In the genomic region with DNA sequence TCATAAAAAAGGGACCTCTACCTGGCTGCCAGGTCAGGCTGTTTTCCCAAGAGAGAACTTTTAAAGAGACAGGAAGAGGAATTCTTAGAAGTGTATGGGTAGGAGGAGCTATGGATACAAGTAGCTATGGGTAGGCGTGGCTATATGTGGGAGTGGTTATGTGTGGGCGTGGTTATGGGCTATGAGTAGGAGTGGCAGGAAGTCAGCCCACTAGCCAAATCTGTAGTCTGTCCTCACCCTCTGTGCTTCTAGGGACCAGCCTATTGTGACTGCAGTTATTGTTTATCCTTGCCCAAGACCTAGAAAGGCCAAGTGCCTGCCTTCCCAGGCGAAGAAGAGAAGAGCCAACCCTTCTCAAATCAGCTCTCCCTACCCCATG, we compare ENCODE assay signal across 8 mouse cellular contexts. TPM values are rescaled to one million over a fixed set of nuclear protein-coding genes. Genes with fewer than 3 reads are reported as not detected.
DNase-seq lines count a peak whose midpoint lies in the region; ATAC-seq and TF ChIP-seq lines count a peak whose summit lies in the region.
"Had no signal": no experiment of that assay in that cellular context is flagged by ENCODE, and none has a peak within 500 bp of the region (broad histone marks: within the 10 kb centered on the region; RNA-seq: fewer than 3 reads in every experiment).

No protein-coding gene starts in this region.

- no peak overlapping the region for H3K4me2 ChIP-seq in limb, embryonic 14.5 days (replicated peaks; ENCODE audit: low read depth, low read length, severe bottlenecking)
- H3K4me2 ChIP-seq: heart, embryonic 13.5 days had no signal

- no peak overlapping the region for H3K4me3 ChIP-seq in limb, embryonic 14.5 days (replicated peaks; ENCODE audit: low read length)
- H3K4me3 ChIP-seq: heart, embryonic 13.5 days had no signal

- H3K36me3 ChIP-seq in limb, embryonic 14.5 days (ENCODE audit: control insufficient read depth, insufficient read depth, low read length) = no peaks in the 10 kb centered on the region
- H3K36me3 ChIP-seq: heart, embryonic 13.5 days had no signal

- H3K9ac ChIP-seq in limb, embryonic 14.5 days (ENCODE audit: low read depth, low read length, severe bottlenecking) = no peak overlapping the region
- H3K9ac ChIP-seq: heart, embryonic 13.5 days had no signal

- DNase-seq in 3T3-L1 (ENCODE audit: low read depth, low spot score) = peak; percentile 58
- peak; percentile 41 to 45 for DNase-seq in B cell, adult 2 months
- DNase-seq in embryo, embryonic 10.5 days (ENCODE audit: low spot score) = peak; percentile 42
- peak; percentile 7 for DNase-seq in limb, embryonic 14.5 days (ENCODE audit: low spot score)
- DNase-seq in testis, postnatal 14 days (ENCODE audit: low spot score) = peak; percentile 36
- no peak for DNase-seq in spleen, postnatal 14 days (ENCODE audit: low spot score in 2 of 2)
- no peak for DNase-seq in heart, postnatal 4 days

- TF ChIP-seq POLR2A in limb, embryonic 14.5 days (IDR thresholded peaks at IDR 0.05; ENCODE audit: borderline replicate concordance, extremely low read depth, insufficient read depth, insufficient read length) = no peak

- H3K4me1 ChIP-seq in limb, embryonic 14.5 days (ENCODE audit: control insufficient read depth, insufficient read depth, low read length) = no peaks in the 10 kb centered on the region

- no peak overlapping the region for H3K27ac ChIP-seq in limb, embryonic 14.5 days (replicated peaks; ENCODE audit: low read depth, low read length)
- H3K27ac ChIP-seq: heart, embryonic 13.5 days had no signal

- H3K9me3 ChIP-seq in limb, embryonic 14.5 days (ENCODE audit: control insufficient read depth, low read length) = no peaks in the 10 kb centered on the region
- H3K9me3 ChIP-seq: heart, embryonic 13.5 days had no signal

- H3K27me3 ChIP-seq in limb, embryonic 14.5 days (ENCODE audit: control insufficient read depth, insufficient read depth, low read length) = no peaks in the 10 kb centered on the region
- H3K27me3 ChIP-seq: heart, embryonic 13.5 days had no signal

- ATAC-seq in limb, embryonic 14.5 days (ENCODE audit: low FRiP score, low read depth) = peak; percentile 50; the same call in 1 of the 2 replicates

- 37% methylated on average over 3 of the region's 3 CpGs for WGBS in limb, embryonic 14.5 days

RNA-seq across cellular contexts. Expression of a gene that starts 13.9 kb away (rescaled TPM):
- polyA plus RNA-seq in limb, embryonic 14.5 days (2012; rRNA removed) = 16.7 and 30.9 TPM in 2 replicates
- polyA plus RNA-seq in limb, embryonic 14.5 days (2014; fragmentation: Nextera tagmentation; extraction: Ambion mirVana) = 32.4 and 33.6 TPM in 2 replicates
- 10 to 100 TPM; 14.4 to 14.9 TPM for total RNA-seq in heart, postnatal 4 days (2021)

RNA-seq across cellular contexts. Expression of a gene that starts 26.5 kb away (rescaled TPM):
- 2.3 and 2.5 TPM in 2 replicates for polyA plus RNA-seq in limb, embryonic 14.5 days (2012; rRNA removed)
- polyA plus RNA-seq in limb, embryonic 14.5 days (2014; fragmentation: Nextera tagmentation; extraction: Ambion mirVana) = 1.7 and 3.3 TPM in 2 replicates
- total RNA-seq in heart, postnatal 4 days (2021) = under 1 TPM; 0.24 to 0.36 TPM
- polyA plus RNA-seq: heart, embryonic 13.5 days had no signal

Comparison
In these comparisons a context has a peak if more than half of its experiments do, and no peak if none do; other contexts are left out.
1. DNase-seq: peak in 3T3-L1 (single experiment), B cell, adult 2 months (2 of 2), embryo, embryonic 10.5 days (single experiment), limb, embryonic 14.5 days (single experiment) and testis, postnatal 14 days (single experiment); none in spleen, postnatal 14 days (0 of 2) and heart, postnatal 4 days (single experiment).